Mouse (Mus musculus): ENCODE data around the gene Rplp2. TPM values are rescaled to one million over a fixed set of nuclear protein-coding genes. Genes with fewer than 3 reads are reported as not detected.
"Not testable (repeated sequence)": the region's sequence is repeated elsewhere in the genome, so short reads cannot be mapped to it uniquely, and the experiment has no call there.

The Rplp2 gene
- 1,010 and 1,127 TPM in 2 replicates for polyA plus RNA-seq (2016; fragmentation: Nextera tagmentation; extraction: Ambion mirVana)

GRCm38 (mm10) chr7:141447110-141447991 is at the start of gene Rplp2:
Gene Rplp2 (plus strand): TSS chr7:141447370.
- no peaks in the 10 kb centered on the region for H3K27me3 ChIP-seq (ENCODE audit: insufficient read depth, poor library complexity, severe bottlenecking)
- under 1% methylated on average over 63 of the region's 63 CpGs for WGBS
- peaks cover 44% of the 10 kb centered on the region for H3K36me3 ChIP-seq
- H3K4me1 ChIP-seq (replicated peaks): peaks cover 36% of the 10 kb centered on the region
- H3K9me3 ChIP-seq: no peaks in the 10 kb centered on the region
- H3K27ac ChIP-seq: peak within 1 kb of the TSS; percentile 96
- H3K4me3 ChIP-seq: peak within 1 kb of the TSS; percentile 67
- DNase-seq (ENCODE audit: low spot score): peak; percentile 95

- WGBS: 51% methylated on average over 5 of the region's 5 CpGs
- H3K36me3 ChIP-seq: peaks cover 75% of the 10 kb centered on the region
- DNase-seq (ENCODE audit: low spot score): peak; percentile 54
These were observed 43.9 kb upstream of the Rplp2 start for GRCm38 (mm10) chr7:141403305-141403704.

GRCm38 (mm10) chr7:141405466-141405865 is 41.7 kb upstream of the Rplp2 start:
- DNase-seq (ENCODE audit: low spot score): no peak
- Histone ChIP-seq H3K27me3 (ENCODE audit: insufficient read depth, poor library complexity, severe bottlenecking) (no peaks in the 10 kb centered on the region), H3K36me3 (peaks cover 75% of the 10 kb centered on the region), H3K4me1 (replicated peaks) (peaks cover 8% of the 10 kb centered on the region), H3K4me3 (no peak overlapping the region), H3K27ac (no peak overlapping the region), H3K9me3 (0 out of 2 replicates have a peak, but pooled peaks cover 2% of the 10 kb centered on the region)
- WGBS: 85% methylated on average over 4 of the region's 4 CpGs

More at GRCm38 (mm10) chr7:141403305-141403704, 43.9 kb upstream of the Rplp2 start:
- no peak overlapping the region for H3K27ac ChIP-seq
- H3K9me3 ChIP-seq: 0 out of 2 replicates have a peak, but pooled peaks cover 2% of the 10 kb centered on the region
- H3K27me3 ChIP-seq (ENCODE audit: insufficient read depth, poor library complexity, severe bottlenecking): no peaks in the 10 kb centered on the region
- H3K4me1 ChIP-seq (replicated peaks): no peaks in the 10 kb centered on the region
- no peak overlapping the region for H3K4me3 ChIP-seq

GRCm38 (mm10) chr7:141407670-141408069 is 39.5 kb upstream of the Rplp2 start:
- peaks cover 58% of the 10 kb centered on the region for H3K36me3 ChIP-seq
- H3K9me3 ChIP-seq; H3K4me1 ChIP-seq (replicated peaks); DNase-seq (ENCODE audit: low spot score); H3K4me3 ChIP-seq; H3K27me3 ChIP-seq (ENCODE audit: insufficient read depth, poor library complexity, severe bottlenecking); H3K27ac ChIP-seq: not testable (repeated sequence)
- WGBS: 97% methylated on average over 7 of the region's 7 CpGs

- Histone ChIP-seq H3K9me3 (0 out of 2 replicates have a peak, but pooled peaks cover 2% of the 10 kb centered on the region), H3K36me3 (peaks cover 46% of the 10 kb centered on the region), H3K27ac (peak overlapping the region; percentile 37), H3K27me3 (ENCODE audit: insufficient read depth, poor library complexity, severe bottlenecking) (no peaks in the 10 kb centered on the region), H3K4me1 (replicated peaks) (peaks cover 20% of the 10 kb centered on the region), H3K4me3 (no peak overlapping the region)
- peak; percentile 89 for DNase-seq (ENCODE audit: low spot score)
- 17% methylated on average over 11 of the region's 11 CpGs for WGBS
These were observed 38.3 kb upstream of the Rplp2 start for GRCm38 (mm10) chr7:141408833-141409232.

GRCm38 (mm10) chr7:141410631-141411030 is 36.5 kb upstream of the Rplp2 start:
- Histone ChIP-seq H3K36me3 (peaks cover 41% of the 10 kb centered on the region), H3K4me3 (no peak overlapping the region), H3K27me3 (ENCODE audit: insufficient read depth, poor library complexity, severe bottlenecking) (no peaks in the 10 kb centered on the region), H3K4me1 (replicated peaks) (peaks cover 30% of the 10 kb centered on the region), H3K9me3 (0 out of 2 replicates have a peak, but pooled peaks cover 2% of the 10 kb centered on the region), H3K27ac (no peak overlapping the region)
- no peak for DNase-seq (ENCODE audit: low spot score)
- WGBS: 92% methylated on average over 8 of the region's 8 CpGs

GRCm38 (mm10) chr7:141411667-141412066 is 35.5 kb upstream of the Rplp2 start:
- WGBS: 100% methylated on average over 1 of the region's 1 CpGs
- H3K36me3 ChIP-seq: peaks cover 38% of the 10 kb centered on the region
- no peak overlapping the region for H3K4me3 ChIP-seq
- H3K4me1 ChIP-seq (replicated peaks): peaks cover 30% of the 10 kb centered on the region
- no peak for DNase-seq (ENCODE audit: low spot score)
- H3K27ac ChIP-seq: no peak overlapping the region
- no peaks in the 10 kb centered on the region for H3K27me3 ChIP-seq (ENCODE audit: insufficient read depth, poor library complexity, severe bottlenecking)
- 0 out of 2 replicates have a peak, but pooled peaks cover 2% of the 10 kb centered on the region for H3K9me3 ChIP-seq

GRCm38 (mm10) chr7:141413331-141413730 is 33.8 kb upstream of the Rplp2 start:
- no peaks in the 10 kb centered on the region for H3K9me3 ChIP-seq
- peak overlapping the region; percentile 93 for H3K27ac ChIP-seq
- peaks cover 30% of the 10 kb centered on the region for H3K4me1 ChIP-seq (replicated peaks)
- WGBS: 4% methylated on average over 16 of the region's 16 CpGs
- H3K36me3 ChIP-seq: peaks cover 26% of the 10 kb centered on the region
- H3K4me3 ChIP-seq: peak overlapping the region; percentile 69
- no peak for DNase-seq (ENCODE audit: low spot score)
- H3K27me3 ChIP-seq (ENCODE audit: insufficient read depth, poor library complexity, severe bottlenecking): no peaks in the 10 kb centered on the region

- DNase-seq (ENCODE audit: low spot score): peak; percentile 100
- peak within 1 kb of the TSS; percentile 69 for H3K4me3 ChIP-seq
- H3K9me3 ChIP-seq: no peaks in the 10 kb centered on the region
- no peaks in the 10 kb centered on the region for H3K27me3 ChIP-seq (ENCODE audit: insufficient read depth, poor library complexity, severe bottlenecking)
- peaks cover 20% of the 10 kb centered on the region for H3K36me3 ChIP-seq
- H3K27ac ChIP-seq: peak within 1 kb of the TSS; percentile 93
- peaks cover 28% of the 10 kb centered on the region for H3K4me1 ChIP-seq (replicated peaks)
- WGBS: under 1% methylated on average over 56 of the region's 56 CpGs
These were observed 33.2 kb upstream of the Rplp2 start, which contains the start of gene Gatd1 for GRCm38 (mm10) chr7:141413809-141414584. Gene Gatd1 (minus strand): TSS chr7:141414136.

GRCm38 (mm10) chr7:141416144-141416841 is 30.9 kb upstream of the Rplp2 start:
- WGBS: 73% methylated on average over 6 of the region's 6 CpGs
- no peaks in the 10 kb centered on the region for H3K36me3 ChIP-seq
- DNase-seq (ENCODE audit: low spot score): no peak
- H3K4me1 ChIP-seq (replicated peaks): peaks cover 21% of the 10 kb centered on the region
- no peaks in the 10 kb centered on the region for H3K9me3 ChIP-seq
- H3K27me3 ChIP-seq (ENCODE audit: insufficient read depth, poor library complexity, severe bottlenecking): no peaks in the 10 kb centered on the region
- H3K4me3 ChIP-seq: no peak overlapping the region
- no peak overlapping the region for H3K27ac ChIP-seq

GRCm38 (mm10) chr7:141417731-141418681 is 29.2 kb upstream of the Rplp2 start:
- Histone ChIP-seq H3K36me3 (no peaks in the 10 kb centered on the region), H3K4me3 (no peak overlapping the region), H3K9me3 (no peaks in the 10 kb centered on the region), H3K27me3 (ENCODE audit: insufficient read depth, poor library complexity, severe bottlenecking) (no peaks in the 10 kb centered on the region), H3K4me1 (replicated peaks) (peaks cover 18% of the 10 kb centered on the region), H3K27ac (no peak overlapping the region)
- 73% methylated on average over 8 of the region's 8 CpGs for WGBS
- no peak for DNase-seq (ENCODE audit: low spot score)

All from hindbrain, embryonic 10.5 days (tissue).